Mouse (Mus musculus): Measurements from ENCODE around the gene Olfr729. TPM values are rescaled to one million over a fixed set of nuclear protein-coding genes. Genes with fewer than 3 reads are reported as not detected.

Gene Olfr729
- not detected in 2 replicates for polyA plus RNA-seq (2012; rRNA removed)

GRCm38 (mm10) chr14:50152810-50153209 is at the start of gene Olfr729:
TSS of gene Olfr729 (minus strand) at chr14:50152910.
- no peak for TF ChIP-seq POLR2A (IDR thresholded peaks at IDR 0.05; ENCODE audit: low read depth, low read length)
- TF ChIP-seq CTCF (conservative IDR thresholded peaks at IDR 0.05; ENCODE audit: insufficient read depth, insufficient read length, low read depth, low read length) = no peak
- Histone ChIP-seq H3K27me3 (replicated peaks; ENCODE audit: control insufficient read depth, insufficient read depth, low read length) (no peaks in the 10 kb centered on the region), H3K27ac (ENCODE audit: insufficient read depth, low read depth, low read length) (no peak within 1 kb of the TSS), H3K36me3 (ENCODE audit: control insufficient read depth, insufficient read depth, low read length) (no peaks in the 10 kb centered on the region), H3K4me1 (ENCODE audit: control insufficient read depth, insufficient read depth, low read length) (no peaks in the 10 kb centered on the region), H3K4me3 (ENCODE audit: insufficient read depth, low read depth, low read length) (no peak within 1 kb of the TSS)
- DNase-seq = no peak

DNA sequence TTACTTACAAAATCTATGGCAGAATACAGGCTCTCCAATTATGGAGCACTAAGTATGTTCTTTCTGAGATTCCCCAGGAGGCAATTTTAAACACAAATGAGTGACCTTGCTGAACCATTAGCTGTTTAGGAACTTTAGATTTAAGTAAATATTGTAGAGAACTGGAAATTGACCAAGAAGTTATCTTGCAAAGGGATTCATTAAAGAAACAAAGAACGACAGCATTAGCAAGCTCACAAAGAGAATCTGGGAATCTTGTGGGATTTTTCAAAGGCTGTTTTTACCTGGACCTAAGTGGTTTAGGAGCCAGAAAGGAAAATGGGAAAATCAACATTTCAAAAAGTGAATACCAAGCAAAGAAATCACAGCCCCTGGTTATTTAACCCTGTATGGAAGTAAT is 35.4 kb upstream of the Olfr729 start, which contains the start of gene Olfr730:
Gene Olfr730 (minus strand): TSS at position 101 of the 400 bp plus-strand sequence.
- DNase-seq = no peak
- H3K36me3 ChIP-seq (ENCODE audit: control insufficient read depth, insufficient read depth, low read length) = no peaks in the 10 kb centered on the region
- WGBS = 69% methylated on average over 1 of the region's 1 CpGs
- H3K27me3 ChIP-seq (replicated peaks; ENCODE audit: control insufficient read depth, insufficient read depth, low read length) = no peaks in the 10 kb centered on the region
- no peaks in the 10 kb centered on the region for H3K4me1 ChIP-seq (ENCODE audit: control insufficient read depth, insufficient read depth, low read length)
- H3K4me3 ChIP-seq (ENCODE audit: insufficient read depth, low read depth, low read length) = no peak within 1 kb of the TSS
- no peak within 1 kb of the TSS for H3K27ac ChIP-seq (ENCODE audit: insufficient read depth, low read depth, low read length)
- TF ChIP-seq POLR2A (IDR thresholded peaks at IDR 0.05; ENCODE audit: low read depth, low read length) (no peak), CTCF (conservative IDR thresholded peaks at IDR 0.05; ENCODE audit: insufficient read depth, insufficient read length, low read depth, low read length) (no peak)

- 90% methylated on average over 5 of the region's 5 CpGs for WGBS
- TF ChIP-seq CTCF (conservative IDR thresholded peaks at IDR 0.05; ENCODE audit: insufficient read depth, insufficient read length, low read depth, low read length) (no peak), POLR2A (IDR thresholded peaks at IDR 0.05; ENCODE audit: low read depth, low read length) (no peak)
- H3K27me3 ChIP-seq (replicated peaks; ENCODE audit: control insufficient read depth, insufficient read depth, low read length) = no peaks in the 10 kb centered on the region
- DNase-seq = no peak
- no peak within 1 kb of the TSS for H3K4me3 ChIP-seq (ENCODE audit: insufficient read depth, low read depth, low read length)
- no peaks in the 10 kb centered on the region for H3K4me1 ChIP-seq (ENCODE audit: control insufficient read depth, insufficient read depth, low read length)
- H3K36me3 ChIP-seq (ENCODE audit: control insufficient read depth, insufficient read depth, low read length) = no peaks in the 10 kb centered on the region
- no peak within 1 kb of the TSS for H3K27ac ChIP-seq (ENCODE audit: insufficient read depth, low read depth, low read length)
These were observed 10.1 kb downstream of the Olfr729 start, which contains the start of gene Olfr728 for GRCm38 (mm10) chr14:50142580-50142979. TSS of gene Olfr728 (minus strand) at chr14:50142680.

DNA sequence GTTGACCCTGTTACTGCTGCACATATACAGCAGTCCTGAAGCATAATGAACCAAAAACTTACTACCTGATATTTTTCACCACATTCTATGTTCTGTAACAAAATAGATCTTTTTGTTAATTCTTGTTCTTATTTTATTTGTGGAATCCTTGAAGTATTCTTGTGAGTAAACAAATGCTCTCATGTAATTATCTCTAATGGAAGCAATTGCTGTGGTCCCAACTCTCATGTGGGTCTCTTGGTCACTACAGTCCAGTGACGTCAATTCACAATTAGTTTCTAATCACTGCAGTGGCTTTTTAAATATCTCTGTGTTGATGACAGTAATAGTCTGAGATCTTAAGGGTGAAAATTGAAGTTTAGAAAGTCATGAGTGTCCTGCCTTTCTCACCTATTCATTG is 29.8 kb downstream of the Olfr729 start, which contains the start of gene Olfr727:
Gene Olfr727 (plus strand): TSS at position 301 of the 400 bp plus-strand sequence.
- no peak within 1 kb of the TSS for H3K27ac ChIP-seq (ENCODE audit: insufficient read depth, low read depth, low read length)
- no peaks in the 10 kb centered on the region for H3K36me3 ChIP-seq (ENCODE audit: control insufficient read depth, insufficient read depth, low read length)
- 81% methylated on average over 1 of the region's 1 CpGs for WGBS
- H3K27me3 ChIP-seq (replicated peaks; ENCODE audit: control insufficient read depth, insufficient read depth, low read length) = no peaks in the 10 kb centered on the region
- no peak within 1 kb of the TSS for H3K4me3 ChIP-seq (ENCODE audit: insufficient read depth, low read depth, low read length)
- TF ChIP-seq CTCF (conservative IDR thresholded peaks at IDR 0.05; ENCODE audit: insufficient read depth, insufficient read length, low read depth, low read length) = no peak
- no peak for TF ChIP-seq POLR2A (IDR thresholded peaks at IDR 0.05; ENCODE audit: low read depth, low read length)
- no peak for DNase-seq
- no peaks in the 10 kb centered on the region for H3K4me1 ChIP-seq (ENCODE audit: control insufficient read depth, insufficient read depth, low read length)

Other genes with a start within 250 kb of the Olfr729 start
- gene Olfr723, start 221.1 kb downstream of the Olfr729 start, polyA plus RNA-seq (2012; rRNA removed) = not detected in 2 replicates
- gene Olfr724, start 189.6 kb downstream of the Olfr729 start, polyA plus RNA-seq (2012; rRNA removed) = not detected in 2 replicates
- not detected in 2 replicates for gene Olfr725, start 112.5 kb downstream of the Olfr729 start, polyA plus RNA-seq (2012; rRNA removed)
- gene Olfr726, start 62.0 kb downstream of the Olfr729 start, polyA plus RNA-seq (2012; rRNA removed) = not detected in 2 replicates
- not detected in 2 replicates for gene Olfr727, start 29.7 kb downstream of the Olfr729 start, polyA plus RNA-seq (2012; rRNA removed)
- not detected in 2 replicates for gene Olfr728, start 10.2 kb downstream of the Olfr729 start, polyA plus RNA-seq (2012; rRNA removed)
- gene Olfr730, start 35.3 kb upstream of the Olfr729 start, polyA plus RNA-seq (2012; rRNA removed) = not detected in 2 replicates
- gene Olfr731, start 89.0 kb upstream of the Olfr729 start, polyA plus RNA-seq (2012; rRNA removed) = not detected in 2 replicates
- not detected in 2 replicates for gene Olfr732, start 131.3 kb upstream of the Olfr729 start, polyA plus RNA-seq (2012; rRNA removed)
- gene Olfr733, start 148.6 kb upstream of the Olfr729 start, polyA plus RNA-seq (2012; rRNA removed) = not detected in 2 replicates
- gene Olfr734, start 173.9 kb upstream of the Olfr729 start, polyA plus RNA-seq (2012; rRNA removed) = not detected in 2 replicates
- not detected in 2 replicates for gene Olfr735, start 196.0 kb upstream of the Olfr729 start, polyA plus RNA-seq (2012; rRNA removed)
- 0.34 and 0.50 TPM in 2 replicates for gene Tlr11, start 205.0 kb upstream of the Olfr729 start, polyA plus RNA-seq (2012; rRNA removed)
- not detected in 2 replicates for gene Olfr736, start 228.3 kb upstream of the Olfr729 start, polyA plus RNA-seq (2012; rRNA removed)